Mouse (Mus musculus) limb, embryonic 11.5 days (tissue): ENCODE data around the gene BC048403. TPM values are rescaled to one million over a fixed set of nuclear protein-coding genes. Genes with fewer than 3 reads are reported as not detected.

ENCODE experiments used
- ATAC-seq: fragments of 200-750 bp; cut with Nextera tagmentation; 2 replicates; pipeline ENCODE4 v1.8.0; 2017; ENCODE audit warnings: low read depth; ENCODE audit not compliant: insufficient number of reproducible peaks, low FRiP score, low TSS enrichment
- DNase-seq: peaks from one replicate; pipeline ENCODE4 v3.0.0-alpha.2; 2015; ENCODE audit warnings: low spot score
- H3K27ac ChIP-seq: fragments of 300-500 bp; sonication (generic); replicated peaks from 2 replicates; pipeline ENCODE4 v1.5.1; 2014; ENCODE audit warnings: low read depth, mild to moderate bottlenecking, low read length
- H3K27me3 ChIP-seq: fragments of 300-500 bp; sonication (generic); 2 replicates; pipeline ENCODE4 v1.6.1; 2014; ENCODE audit warnings: mild to moderate bottlenecking, low read length, mixed read lengths; ENCODE audit not compliant: control insufficient read depth, insufficient read depth
- H3K36me3 ChIP-seq: fragments of 300-500 bp; sonication (generic); 2 replicates; pipeline ENCODE4 v1.6.1; 2014; ENCODE audit warnings: mild to moderate bottlenecking, low read length, moderate library complexity, mixed read lengths; ENCODE audit not compliant: control insufficient read depth, insufficient read depth
- H3K4me1 ChIP-seq: fragments of 300-500 bp; sonication (generic); 2 replicates; pipeline ENCODE4 v1.6.1; 2014; ENCODE audit warnings: low read length, mixed read lengths; ENCODE audit not compliant: control insufficient read depth, insufficient read depth
- H3K4me2 ChIP-seq: fragments of 300-500 bp; sonication (generic); 2 replicates; pipeline ENCODE4 v1.6.1; 2014; ENCODE audit warnings: low read depth, mild to moderate bottlenecking, moderate library complexity; ENCODE audit not compliant: severe bottlenecking
- H3K4me3 ChIP-seq: fragments of 300-500 bp; sonication (generic); 2 replicates; pipeline ENCODE4 v1.5.1; 2014; ENCODE audit warnings: low read depth, low read length
- H3K9ac ChIP-seq: fragments of 300-500 bp; sonication (generic); 2 replicates; pipeline ENCODE4 v1.6.1; 2014; ENCODE audit warnings: mild to moderate bottlenecking, low read length
- H3K9me3 ChIP-seq: fragments of 300-500 bp; sonication (generic); 2 replicates; pipeline ENCODE4 v1.6.1; 2016; ENCODE audit warnings: low read length; ENCODE audit not compliant: control insufficient read depth
- WGBS: fragments of 180-500 bp; shearing (Covaris S2); extraction: QIAGEN DNeasy Blood & Tissue Kit; methylation state at CpG from one replicate; pipeline ENCODE4 v1.1.7; 2014; 5-methylcytosine and 5-hydroxymethylcytosine counted together
- polyA plus RNA-seq: library from polyadenylated mRNA; unstranded; fragments of >200 nt; fragmentation: Nextera tagmentation; extraction: Ambion mirVana; gene quantifications from 2 replicates; pipeline ENCODE4 v1.2.1, GENCODE M21; 2014

Gene BC048403
- 2.6 and 3.4 TPM in 2 replicates for polyA plus RNA-seq

DNA sequence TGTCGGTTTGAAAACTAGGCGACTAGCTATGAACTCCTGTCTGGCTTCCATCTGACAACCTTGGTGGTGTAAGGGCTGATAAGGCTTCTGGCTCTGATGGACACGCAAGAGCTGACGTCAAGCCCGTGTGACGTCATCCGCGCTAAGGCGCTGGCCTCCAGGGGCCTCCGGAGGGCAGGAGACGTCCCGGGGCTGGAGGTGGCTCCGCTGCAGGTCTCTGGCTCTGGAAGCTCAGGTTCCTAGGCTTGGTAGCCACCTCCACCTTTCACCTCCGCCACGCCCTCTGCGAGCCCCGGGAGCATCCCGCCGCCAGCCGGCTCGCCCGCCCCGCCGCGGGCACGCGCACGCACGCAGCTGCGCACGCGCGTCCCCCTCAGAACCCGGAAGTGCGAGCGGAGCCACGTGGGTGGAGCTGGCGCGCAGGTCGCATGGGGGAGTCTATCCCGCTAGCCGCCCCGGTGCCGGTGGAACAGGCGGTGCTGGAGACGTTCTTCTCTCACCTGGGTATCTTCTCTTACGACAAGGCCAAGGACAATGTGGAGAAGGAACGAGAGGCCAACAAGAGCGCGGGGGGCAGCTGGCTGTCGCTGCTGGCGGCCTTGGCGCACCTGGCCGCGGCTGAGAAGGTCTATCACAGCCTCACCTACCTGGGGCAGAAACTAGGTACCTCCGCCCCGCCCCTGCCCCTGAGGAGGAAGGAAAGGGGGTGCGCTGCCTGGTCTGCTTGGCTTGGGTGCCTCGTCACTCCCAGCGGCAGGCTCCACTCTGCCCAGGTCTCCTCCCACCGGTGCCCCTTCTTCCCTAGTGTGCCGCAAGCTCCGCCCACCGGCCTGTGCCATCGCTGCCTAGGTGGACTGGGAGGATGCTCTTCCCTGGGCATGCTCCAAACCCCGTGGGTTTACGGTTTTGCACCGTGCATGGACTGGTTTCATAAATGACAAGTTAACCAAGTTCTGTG lies at the start of gene BC048403:
TSS of gene BC048403 (plus strand) at position 390 of the 958 bp plus-strand sequence.
- no peaks in the 10 kb centered on the region for H3K27me3 ChIP-seq
- H3K4me1 ChIP-seq: peaks cover 5% of the 10 kb centered on the region; the same call in 1 of the 2 replicates
- H3K9ac ChIP-seq: peak within 1 kb of the TSS; percentile 72
- H3K9me3 ChIP-seq: no peaks in the 10 kb centered on the region
- ATAC-seq (peak; percentile 91), DNase-seq (peak; percentile 91)
- H3K4me2 ChIP-seq: peak within 1 kb of the TSS; percentile 75
- no peaks in the 10 kb centered on the region for H3K36me3 ChIP-seq
- H3K27ac ChIP-seq: no peak within 1 kb of the TSS
- under 1% methylated on average over 67 of the region's 68 CpGs for WGBS
- H3K4me3 ChIP-seq: peak within 1 kb of the TSS; percentile 79

DNA sequence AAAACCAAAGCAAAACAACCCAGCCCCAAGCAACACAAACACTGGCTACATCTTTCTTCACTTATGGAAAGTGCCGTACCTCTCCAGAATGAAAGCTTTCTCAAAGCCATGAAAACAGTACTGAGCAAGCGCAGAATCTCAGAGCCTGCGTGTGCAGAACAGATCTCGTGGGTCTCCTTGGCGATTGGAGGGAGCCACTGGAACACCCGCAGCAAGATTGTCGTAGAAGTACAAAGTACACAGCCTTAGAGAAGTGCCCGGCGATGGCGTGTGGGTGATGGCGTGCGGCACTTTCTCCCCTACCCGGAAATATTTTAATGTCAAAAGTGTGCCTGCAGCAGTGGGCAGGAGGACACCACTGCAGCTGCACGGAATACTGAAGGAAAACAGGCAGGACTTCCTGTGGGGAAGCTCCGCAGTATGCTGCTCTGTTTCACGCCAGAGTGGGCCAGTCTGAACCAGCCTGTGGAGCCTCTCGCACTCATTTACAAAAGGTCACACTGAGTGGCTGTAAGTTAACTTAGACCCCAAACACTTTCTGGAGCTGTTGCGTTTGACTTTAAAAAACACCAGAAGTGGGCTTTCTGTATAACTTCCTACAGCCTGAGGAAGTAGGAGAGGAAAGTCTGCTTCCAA lies 46.7 kb upstream of the BC048403 start:
- Histone ChIP-seq H3K9ac (no peak overlapping the region), H3K4me3 (no peak overlapping the region), H3K27me3 (no peaks in the 10 kb centered on the region), H3K4me1 (no peaks in the 10 kb centered on the region), H3K9me3 (no peaks in the 10 kb centered on the region), H3K27ac (no peak overlapping the region), H3K36me3 (no peaks in the 10 kb centered on the region), H3K4me2 (peak overlapping the region; percentile 13; the same call in 1 of the 2 replicates)
- 52% methylated on average over 18 of the region's 18 CpGs for WGBS
- DNase-seq (no peak), ATAC-seq (no peak)

DNA sequence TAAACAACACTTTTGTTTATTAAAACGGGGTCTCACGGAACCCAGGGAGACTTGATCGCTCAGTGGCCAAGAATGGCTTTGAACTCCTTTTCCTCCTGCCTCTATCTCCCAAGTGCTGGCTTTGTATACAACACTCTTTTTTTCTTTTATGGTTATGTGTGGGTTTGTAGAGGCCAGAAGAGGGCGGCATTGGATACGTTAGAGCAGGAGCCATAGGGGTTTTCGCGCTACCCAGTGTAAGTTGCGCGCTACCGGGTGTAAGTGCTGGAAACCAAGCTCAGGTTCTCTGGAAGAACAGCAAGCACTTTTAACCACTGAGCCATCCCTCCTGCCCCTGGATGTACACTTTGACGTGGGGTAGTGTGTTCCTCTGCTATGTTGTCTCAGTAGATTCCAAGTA lies 45.2 kb upstream of the BC048403 start:
- H3K27me3 ChIP-seq: no peaks in the 10 kb centered on the region
- DNase-seq (no peak), ATAC-seq (no peak)
- H3K36me3 ChIP-seq: no peaks in the 10 kb centered on the region
- H3K9me3 ChIP-seq: no peaks in the 10 kb centered on the region
- H3K27ac ChIP-seq: no peak overlapping the region
- no peak overlapping the region for H3K4me3 ChIP-seq
- no peak overlapping the region for H3K9ac ChIP-seq
- no peak overlapping the region for H3K4me2 ChIP-seq
- no peaks in the 10 kb centered on the region for H3K4me1 ChIP-seq
- 82% methylated on average over 11 of the region's 11 CpGs for WGBS

DNA sequence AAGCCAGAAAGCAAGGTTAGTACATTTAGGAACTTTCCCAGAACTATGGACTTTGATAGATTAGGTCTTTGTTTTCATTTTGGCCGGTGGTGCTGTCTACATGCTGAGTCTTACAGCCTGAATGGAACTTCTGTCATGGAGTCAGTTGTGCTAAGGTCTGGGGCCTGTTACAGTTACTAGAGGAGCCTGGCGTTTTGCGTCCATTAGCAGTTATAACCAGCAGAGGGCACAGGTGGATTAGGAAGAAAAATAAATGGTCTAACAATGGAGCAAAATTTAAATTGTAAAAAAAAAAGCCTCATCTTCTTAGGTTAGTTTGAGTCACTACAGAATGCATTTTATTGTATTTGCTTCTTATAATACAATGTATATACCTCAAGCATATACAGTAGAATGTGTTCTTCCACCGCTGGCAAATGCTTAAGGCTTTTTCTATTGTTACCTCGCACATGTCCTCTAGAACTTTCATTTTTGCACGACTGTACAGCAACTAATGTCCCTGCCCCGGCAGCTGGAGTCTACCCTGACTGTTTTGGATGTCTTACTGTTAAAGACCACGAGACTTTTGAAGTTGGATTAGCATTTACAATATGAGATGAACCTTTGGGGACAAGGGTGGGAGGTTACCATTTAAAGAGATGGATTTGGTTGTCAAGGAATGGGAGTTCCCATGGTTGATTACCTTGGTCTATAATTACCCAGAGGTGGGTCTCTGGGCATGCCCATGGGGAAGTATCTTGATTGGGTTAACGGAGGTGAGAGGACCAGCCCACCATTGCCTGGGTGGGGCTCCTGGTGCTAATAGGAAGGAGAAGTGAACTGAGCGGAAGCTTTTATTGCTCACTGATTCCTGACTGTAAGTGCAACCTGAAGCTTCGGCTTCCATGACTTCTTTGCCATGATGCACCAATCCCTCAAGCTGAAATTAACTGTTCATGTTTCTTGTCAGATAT lies 38.2 kb upstream of the BC048403 start:
- no peak overlapping the region for H3K4me3 ChIP-seq
- no peak overlapping the region for H3K4me2 ChIP-seq
- 64% methylated on average over 11 of the region's 11 CpGs for WGBS
- H3K9ac ChIP-seq: no peak overlapping the region
- H3K9me3 ChIP-seq: no peaks in the 10 kb centered on the region
- no peaks in the 10 kb centered on the region for H3K36me3 ChIP-seq
- no peaks in the 10 kb centered on the region for H3K4me1 ChIP-seq
- DNase-seq: peak; percentile 63
- ATAC-seq: no peak
- H3K27ac ChIP-seq: no peak overlapping the region
- no peaks in the 10 kb centered on the region for H3K27me3 ChIP-seq

DNA sequence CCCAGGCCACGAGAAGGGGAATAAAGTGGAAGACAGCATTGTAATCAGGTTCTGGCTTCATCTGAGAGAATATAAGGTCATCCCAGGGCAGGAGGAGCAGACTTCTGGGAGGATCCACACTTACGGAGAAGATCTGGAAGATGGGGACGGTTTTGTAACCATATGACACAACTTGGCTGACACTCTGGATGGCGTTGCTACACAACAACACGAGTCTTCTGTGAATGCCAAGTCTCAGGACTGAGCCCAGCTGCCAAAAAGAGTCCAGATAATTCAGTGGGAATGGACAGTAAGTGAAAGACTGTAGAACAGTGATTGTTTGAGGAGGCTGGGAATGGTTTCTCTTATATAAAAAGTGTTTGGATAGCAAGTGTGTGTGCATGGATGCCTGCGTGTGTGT lies 36.1 kb upstream of the BC048403 start:
- Histone ChIP-seq H3K4me1 (no peaks in the 10 kb centered on the region), H3K9ac (no peak overlapping the region), H3K27me3 (no peaks in the 10 kb centered on the region), H3K36me3 (no peaks in the 10 kb centered on the region), H3K27ac (no peak overlapping the region), H3K4me3 (no peak overlapping the region), H3K9me3 (no peaks in the 10 kb centered on the region), H3K4me2 (no peak overlapping the region)
- 84% methylated on average over 6 of the region's 6 CpGs for WGBS
- DNase-seq: no peak
- no peak for ATAC-seq

DNA sequence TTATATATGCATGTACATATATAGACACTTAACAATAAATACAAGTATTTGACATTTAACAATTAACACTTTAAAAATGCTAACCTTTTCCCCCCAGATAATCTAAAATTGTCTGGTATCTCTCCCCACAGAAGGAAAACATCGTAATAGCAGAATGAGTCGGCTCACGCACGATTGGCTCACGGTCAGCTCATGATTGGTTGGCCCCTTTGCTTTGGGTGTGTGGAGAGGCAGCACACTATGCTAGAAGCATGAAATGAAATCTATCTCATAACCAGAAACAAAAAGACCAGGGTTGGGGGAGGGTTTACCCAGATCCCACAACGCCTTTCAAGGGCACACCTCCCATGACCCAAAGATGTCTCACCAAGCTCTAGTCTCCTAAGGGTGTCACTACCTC lies 34.9 kb upstream of the BC048403 start:
- Histone ChIP-seq H3K9me3 (no peaks in the 10 kb centered on the region), H3K9ac (no peak overlapping the region), H3K27ac (no peak overlapping the region), H3K36me3 (no peaks in the 10 kb centered on the region), H3K4me1 (no peaks in the 10 kb centered on the region), H3K27me3 (no peaks in the 10 kb centered on the region), H3K4me3 (no peak overlapping the region), H3K4me2 (no peak overlapping the region)
- DNase-seq (no peak), ATAC-seq (no peak)
- 90% methylated on average over 6 of the region's 6 CpGs for WGBS

DNA sequence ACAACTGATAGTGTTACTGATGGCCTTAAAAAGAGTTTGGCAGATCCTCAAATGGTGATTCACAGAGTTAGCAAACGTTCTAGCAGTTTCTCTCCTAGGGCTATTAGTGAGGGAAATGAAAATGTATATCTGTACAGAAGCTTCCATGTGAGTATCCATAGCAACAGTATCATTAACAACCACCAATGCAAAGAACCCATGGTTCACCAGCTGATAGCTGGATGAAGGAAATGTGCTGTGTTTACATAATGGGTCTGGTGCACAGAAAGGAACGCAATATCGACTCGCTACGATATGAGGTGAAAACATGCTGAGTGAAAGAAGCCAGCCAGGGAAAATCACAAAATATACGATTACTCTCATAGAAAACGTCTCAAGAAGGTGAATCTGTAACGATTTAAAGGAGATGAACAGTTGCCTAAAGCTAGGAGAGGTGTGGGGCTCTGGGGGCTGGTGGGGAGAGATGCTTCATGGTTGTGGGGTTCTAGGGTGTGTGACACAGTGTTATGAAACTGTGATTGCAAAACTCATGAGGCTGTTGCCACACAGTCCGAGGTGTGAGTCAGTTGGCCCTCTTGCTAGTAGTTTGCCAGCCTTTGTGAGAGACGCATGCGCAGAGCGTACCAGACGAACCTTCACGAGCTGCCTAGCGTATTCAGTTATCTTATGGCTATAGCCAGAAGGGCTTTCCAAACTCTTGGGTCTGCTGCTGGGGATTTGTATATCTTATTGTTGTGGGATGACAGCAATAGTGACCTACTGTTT lies 34.2 kb upstream of the BC048403 start:
- H3K4me2 ChIP-seq: no peak overlapping the region
- H3K27ac ChIP-seq: no peak overlapping the region
- 90% methylated on average over 15 of the region's 15 CpGs for WGBS

More for the DNA sequence above, 34.2 kb upstream of the BC048403 start:
- no peaks in the 10 kb centered on the region for H3K36me3 ChIP-seq
- H3K9me3 ChIP-seq: no peaks in the 10 kb centered on the region
- no peaks in the 10 kb centered on the region for H3K27me3 ChIP-seq
- no peak overlapping the region for H3K9ac ChIP-seq
- ATAC-seq: no peak
- H3K4me1 ChIP-seq: no peaks in the 10 kb centered on the region
- H3K4me3 ChIP-seq: no peak overlapping the region
- no peak for DNase-seq
